Mouse (Mus musculus) layer of hippocampus, postnatal 25 days (tissue): Measurements from ENCODE around the gene Teddm2. TPM values are rescaled to one million over a fixed set of nuclear protein-coding genes. Genes with fewer than 3 reads are reported as not detected.

ENCODE experiments used
- DNase-seq, 2 experiments: peaks; one replicate each; pipeline ENCODE4 v3.0.0; 2022; ENCODE audit warnings: mixed read lengths in 2 of 2, low spot score in 1 of 2; ENCODE audit errors: extremely low spot score in 1 of 2
- microRNA-seq, 2 experiments: library from miRNA; unstranded; fragments of <30 nt; microRNA quantifications; one replicate each; pipeline ENCODE4 v1.2.0; 2021
- total RNA-seq, 2 experiments: library from RNA; stranded (reverse); gene quantifications; 2 replicates each; pipeline ENCODE4 v1.2.3; 2021

Gene Teddm2
- total RNA-seq, 2 experiments from 2014 or later = 1.6 to 1.7 TPM

GRCm38 (mm10) chr1:153842121-153842740 is 57.8 kb downstream of the Teddm2 start:
- no peak for DNase-seq

DNA sequence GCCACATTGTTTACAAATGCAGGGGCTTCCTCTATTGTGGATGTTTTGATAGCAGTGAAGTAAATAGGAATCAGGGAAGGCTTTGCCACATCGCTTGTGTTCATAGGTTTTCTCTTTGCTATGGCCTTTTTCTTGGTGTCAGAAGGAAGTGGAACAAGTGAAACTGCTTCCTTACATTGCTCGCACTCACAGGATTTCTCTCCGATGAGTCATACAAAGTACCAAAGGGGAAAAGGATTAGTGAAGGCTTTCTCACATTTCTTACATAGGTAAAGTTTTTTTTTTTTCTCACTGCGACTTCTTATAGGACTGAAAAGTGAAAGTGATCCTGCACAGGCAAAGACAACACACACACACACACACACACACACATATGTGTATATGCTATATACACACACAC is 64.0 kb downstream of the Teddm2 start:
- no peak for DNase-seq

DNA sequence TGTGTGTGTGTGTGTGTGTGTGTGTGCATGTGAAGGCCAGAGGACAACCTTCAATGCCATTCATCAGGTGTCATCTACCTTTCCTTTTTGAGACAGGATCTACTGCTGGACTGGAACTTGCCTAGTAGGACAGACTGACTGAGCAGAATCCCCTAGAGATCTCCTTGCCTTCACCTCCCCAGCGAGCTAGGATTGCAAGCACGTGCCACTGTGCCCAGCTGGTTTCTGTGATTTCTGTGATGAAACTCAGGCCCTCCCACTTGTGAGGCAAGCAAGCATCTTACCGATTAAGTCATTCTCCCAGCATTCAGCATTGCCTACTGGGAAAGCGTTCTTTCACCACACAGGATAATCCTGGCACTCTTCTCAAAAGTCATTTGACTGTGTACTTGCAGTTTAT is 69.3 kb downstream of the Teddm2 start:
- no peak for DNase-seq

GRCm38 (mm10) chr1:153820216-153820615 is 79.8 kb downstream of the Teddm2 start:
- no peak for DNase-seq

GRCm38 (mm10) chr1:153814278-153814677 is 85.8 kb downstream of the Teddm2 start:
- no peak for DNase-seq

- peak; percentile 25 to 72 for DNase-seq
Observed at GRCm38 (mm10) chr1:153807390-153807993, 92.5 kb downstream of the Teddm2 start.

DNA sequence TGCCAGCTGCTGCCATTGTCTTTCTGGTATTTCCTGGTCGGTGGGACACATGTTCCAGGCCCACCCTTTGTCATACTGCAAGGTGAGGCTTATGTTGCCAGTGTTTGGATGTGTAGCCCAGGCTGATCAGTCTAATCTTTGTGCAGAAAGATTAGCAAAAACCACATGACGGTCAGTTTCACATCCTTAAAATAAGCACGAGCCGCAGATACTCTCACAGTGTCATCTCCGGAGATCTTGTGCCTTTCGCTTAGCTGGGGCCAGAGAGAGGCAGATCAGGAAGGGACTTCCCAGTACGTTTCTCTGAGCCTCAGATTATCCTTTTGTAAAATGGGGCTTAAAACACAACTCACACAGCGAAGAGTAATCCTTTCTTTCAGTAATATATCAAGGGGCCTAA is 96.5 kb downstream of the Teddm2 start:
- no peak for DNase-seq

- DNase-seq = no peak
Observed at GRCm38 (mm10) chr1:153802691-153803090, 97.3 kb downstream of the Teddm2 start.

Small RNA genes lying within 50 kb of the gene (microRNA-seq; reads per million reads assigned to microRNA genes)
- gene Mir8114 = 18.9 to 29.3 reads per million in 2 experiments

Other genes with a start within 250 kb of the Teddm2 start
- gene Rgs8, start 247.2 kb downstream of the Teddm2 start, total RNA-seq = 10 to 100 TPM; 66.1 to 70.2 TPM
- gene Rgs16, start 159.9 kb downstream of the Teddm2 start, total RNA-seq = 1 to 10 TPM; 4.9 to 5.9 TPM
- gene Rnasel, start 150.8 kb downstream of the Teddm2 start, total RNA-seq = 1 to 10 TPM; 6.5 to 8.1 TPM
- 1 to 10 TPM in 1 of 2 experiments, under 1 TPM in 1; 0.64 to 1.2 TPM for gene Rgsl1, start 56.1 kb downstream of the Teddm2 start, total RNA-seq
- gene Teddm1b, start 25.9 kb downstream of the Teddm2 start, total RNA-seq = not detected
- not detected for gene Teddm1a, start 8.5 kb downstream of the Teddm2 start, total RNA-seq
- gene Glul, start 284 bp downstream of the Teddm2 start, total RNA-seq = 1,000 to 10,000 TPM; 1,489 to 1,771 TPM